Mouse (Mus musculus) heart, adult 2 months (tissue): Measurements from ENCODE around the gene Kcnk18. TPM values are rescaled to one million over a fixed set of nuclear protein-coding genes. Genes with fewer than 3 reads are reported as not detected.

ENCODE experiments used
- DNase-seq, 2 experiments: peaks; one replicate each; pipeline ENCODE4 v3.0.0; 2021
- H3K27ac ChIP-seq: fragments of 200-600 bp; 2 replicates; pipeline ENCODE4 v1.8.1; 2022
- H3K27me3 ChIP-seq: fragments of 200-500 bp; 2 replicates; pipeline ENCODE4 v1.6.1; 2012; ENCODE audit warnings: mild to moderate bottlenecking, low read length, inconsistent platforms, mixed read lengths; ENCODE audit not compliant: control insufficient read depth, insufficient read depth
- H3K36me3 ChIP-seq: fragments of 200-500 bp; 2 replicates; pipeline ENCODE4 v1.6.1; 2012; ENCODE audit warnings: low read length, inconsistent platforms; ENCODE audit not compliant: control insufficient read depth, insufficient read depth
- H3K4me1 ChIP-seq: fragments of 200-500 bp; 2 replicates; pipeline ENCODE4 v1.6.1; 2011; ENCODE audit warnings: low read length; ENCODE audit not compliant: control insufficient read depth, insufficient read depth
- H3K4me3 ChIP-seq: fragments of 200-600 bp; 2 replicates; pipeline ENCODE4 v1.8.1; 2022
- H3K79me2 ChIP-seq: fragments of 200-500 bp; replicated peaks from 2 replicates; pipeline ENCODE4 v1.6.1; 2012; ENCODE audit warnings: mild to moderate bottlenecking, inconsistent platforms, low read length, moderate library complexity, mixed read lengths; ENCODE audit not compliant: control insufficient read depth, insufficient read depth
- H3K9ac ChIP-seq: fragments of 200-500 bp; 2 replicates; pipeline ENCODE4 v1.6.1; 2012; ENCODE audit warnings: low read depth, mild to moderate bottlenecking, control low read depth, inconsistent platforms, low read length, mixed read lengths
- CTCF ChIP-seq: fragments of 200-600 bp; IDR thresholded peaks from 2 replicates; pipeline ENCODE4 v1.8.1; 2022; ENCODE audit warnings: antibody characterized with exemption, mild to moderate bottlenecking, moderate library complexity
- EP300 ChIP-seq: fragments of 200-500 bp; IDR thresholded peaks from 2 replicates; pipeline ENCODE4 v1.6.1; 2011; ENCODE audit warnings: low read depth, low read length, control low read depth; ENCODE audit not compliant: insufficient read depth
- POLR2A ChIP-seq: fragments of 200-500 bp; IDR thresholded peaks from 2 replicates; pipeline ENCODE4 v1.6.1; 2011; ENCODE audit warnings: mild to moderate bottlenecking, low read depth, low read length, control low read depth; ENCODE audit not compliant: insufficient read depth
- WGBS: fragments of 180-500 bp; shearing (Covaris S2); methylation state at CpG from one replicate; pipeline ENCODE4 v1.1.7; 2018; 5-methylcytosine and 5-hydroxymethylcytosine counted together
- intact Hi-C: fragments of 180-260 bp; cut with DNase I; formaldehyde crosslinking; loops from one replicate; pipeline ENCODE4 v1.15.1; 2025
- polyA plus RNA-seq: library from polyadenylated mRNA; depleted of rRNA; stranded (reverse); fragments of >200 nt; gene quantifications from 2 replicates; pipeline ENCODE4 v1.2.3, GENCODE M21; 2012; rRNA removed
- total RNA-seq, 2 experiments: library from RNA; stranded (reverse); gene quantifications; 2 replicates each; pipeline ENCODE4 v1.2.3; 2021

The Kcnk18 gene
- total and polyA plus RNA-seq, 3 experiments: not detected

GRCm38 (mm10) chr19:59280841-59281240 is 61.8 kb downstream of the Kcnk18 start:
- no peak for DNase-seq
- Histone ChIP-seq H3K36me3 (no peaks in the 10 kb centered on the region), H3K4me3 (no peak overlapping the region), H3K27me3 (no peaks in the 10 kb centered on the region), H3K9ac (no peak overlapping the region), H3K27ac (no peak overlapping the region), H3K79me2 (no peaks in the 10 kb centered on the region), H3K4me1 (no peaks in the 10 kb centered on the region)
- TF ChIP-seq EP300 (no peak), POLR2A (no peak), CTCF (no peak)
- intact Hi-C loops: no loop called here

GRCm38 (mm10) chr19:59282001-59282400 is 63.0 kb downstream of the Kcnk18 start:
- 79% methylated on average over 3 of the region's 3 CpGs for WGBS
- H3K79me2 ChIP-seq: no peaks in the 10 kb centered on the region
- no peaks in the 10 kb centered on the region for H3K36me3 ChIP-seq
- no peak for DNase-seq
- no peaks in the 10 kb centered on the region for H3K4me1 ChIP-seq
- H3K27me3 ChIP-seq: no peaks in the 10 kb centered on the region
- TF ChIP-seq POLR2A (no peak), EP300 (no peak), CTCF (no peak)
- no peak overlapping the region for H3K27ac ChIP-seq
- H3K9ac ChIP-seq: no peak overlapping the region
- no peak overlapping the region for H3K4me3 ChIP-seq
- intact Hi-C loops: no loop called here

Other genes with a start within 250 kb of the Kcnk18 start
- gene Shtn1, start 143.1 kb upstream of the Kcnk18 start, total RNA-seq: 1 to 10 TPM; 2.3 to 2.4 TPM
- 0.90 and 1.3 TPM in 2 replicates for gene Shtn1, start 143.1 kb upstream of the Kcnk18 start, polyA plus RNA-seq
- gene Vax1, start 49.2 kb upstream of the Kcnk18 start, total RNA-seq: not detected
- not detected in 2 replicates for gene Vax1, start 49.2 kb upstream of the Kcnk18 start, polyA plus RNA-seq
- gene Slc18a2, start 41.7 kb downstream of the Kcnk18 start, total RNA-seq: under 1 TPM; 0.80 to 0.94 TPM
- 0.61 and 0.94 TPM in 2 replicates for gene Slc18a2, start 41.7 kb downstream of the Kcnk18 start, polyA plus RNA-seq
- 100 to 1,000 TPM; 251 to 301 TPM for gene Rps12-ps3, start 103.1 kb downstream of the Kcnk18 start, total RNA-seq
- gene Rps12-ps3, start 103.1 kb downstream of the Kcnk18 start, polyA plus RNA-seq: 728 and 927 TPM in 2 replicates
- 10 to 100 TPM; 23.1 to 26.3 TPM for gene Pdzd8, start 126.6 kb downstream of the Kcnk18 start, total RNA-seq
- gene Pdzd8, start 126.6 kb downstream of the Kcnk18 start, polyA plus RNA-seq: 3.6 and 6.7 TPM in 2 replicates
- gene Emx2, start 239.2 kb downstream of the Kcnk18 start, total RNA-seq: not detected
- not detected in 2 replicates for gene Emx2, start 239.2 kb downstream of the Kcnk18 start, polyA plus RNA-seq